Mouse (Mus musculus) cerebellum, adult 2 months (tissue): ENCODE results near the gene Tcap.

Experiments
- CTCF ChIP-seq: fragments of 200-500 bp; IDR thresholded peaks from 2 replicates; pipeline ENCODE4 v1.5.1; 2011; ENCODE audit warnings: low read depth, mild to moderate bottlenecking, control low read depth, low read length, moderate library complexity, borderline replicate concordance; ENCODE audit not compliant: insufficient read depth
- POLR2A ChIP-seq: fragments of 200-500 bp; IDR thresholded peaks from 2 replicates; pipeline ENCODE4 v1.6.1; 2011; ENCODE audit warnings: low read length, control low read depth, borderline replicate concordance; ENCODE audit not compliant: insufficient read depth

DNA sequence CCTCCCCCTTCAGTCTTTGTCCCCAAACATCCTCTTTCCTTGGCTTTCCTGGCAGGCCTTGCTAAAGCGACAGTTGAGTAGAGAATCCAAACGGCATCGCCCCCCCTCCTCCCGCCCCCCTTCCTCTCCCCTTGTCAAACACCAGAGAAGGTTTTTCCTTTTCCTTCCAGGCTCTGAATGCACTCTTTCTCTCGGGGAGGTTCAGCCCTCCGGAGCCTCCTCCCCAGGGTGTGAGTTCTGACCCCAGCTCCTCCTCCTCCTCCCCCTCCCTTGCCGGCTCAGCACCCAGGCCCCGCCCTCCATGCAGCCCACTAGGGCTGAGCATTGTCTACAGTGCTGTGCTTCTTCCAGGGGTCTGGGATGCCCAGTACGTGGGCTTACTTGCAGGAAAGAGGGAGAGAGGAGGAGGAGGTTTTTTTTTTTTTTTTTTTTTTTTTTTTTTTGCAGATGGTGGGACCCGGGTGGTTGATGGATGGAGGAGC is 25.8 kb downstream of the Tcap start:
- TF ChIP-seq POLR2A, result no peak
- no peak for TF ChIP-seq CTCF
